Comparison of ENCODE assay signal across 8 mouse cellular contexts in the genomic region with DNA sequence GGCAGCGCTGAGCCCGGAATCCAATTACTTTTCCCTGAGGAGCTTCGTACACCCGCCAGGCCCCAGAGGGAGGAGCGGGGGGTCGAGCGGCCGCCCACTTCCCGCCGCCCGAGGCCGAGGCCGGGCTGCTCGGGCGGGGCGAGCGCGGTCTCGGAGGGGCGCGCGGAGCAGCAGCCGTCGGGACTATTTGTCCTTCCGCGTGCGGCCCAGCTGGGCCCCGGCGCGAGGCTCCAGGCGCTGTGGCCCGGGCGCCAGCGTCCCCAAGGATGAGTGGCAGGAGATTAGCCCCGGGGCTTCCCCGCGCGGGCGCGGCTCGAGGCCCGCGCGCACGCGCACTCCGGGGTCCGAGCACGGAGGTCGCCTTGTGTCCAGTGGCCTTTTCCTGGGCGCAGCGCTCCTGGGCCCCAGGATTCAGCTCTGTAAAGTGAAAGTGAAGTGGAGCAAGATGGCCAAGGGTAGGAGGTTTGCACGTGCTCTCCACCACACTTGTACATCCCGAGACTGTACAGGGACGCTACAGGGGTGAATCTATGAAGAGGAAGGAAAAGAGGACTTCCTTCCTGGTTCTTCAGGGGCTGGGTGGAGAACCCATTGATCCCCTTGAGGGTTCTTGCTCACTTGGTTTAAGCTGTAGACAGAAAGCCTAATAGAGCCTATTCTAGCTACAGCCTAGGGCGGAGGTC. TPM values are rescaled to one million over a fixed set of nuclear protein-coding genes. Genes with fewer than 3 reads are reported as not detected.
DNase-seq lines count a peak whose midpoint lies in the region; ATAC-seq and TF ChIP-seq lines count a peak whose summit lies in the region.

No protein-coding gene starts in this region.

- intact Hi-C loops in left cerebral cortex, postnatal 25 days (cut with DNase I) = loop anchor here (1.0 to 5.0 kb wide), 2 partner anchors 22 to 144 kb away; a partner anchor contains a TSS

- no peaks in the 10 kb centered on the region for H3K4me1 ChIP-seq in cortical plate, adult 2 months (ENCODE audit: control insufficient read depth, insufficient read depth, low read length)

- no peak; the same call in 1 of the 2 replicates for TF ChIP-seq POLR2A in cortical plate, adult 2 months (IDR thresholded peaks at IDR 0.05; ENCODE audit: extremely low read depth, insufficient read depth, low read length)

- peak; percentile 94 to 97 for DNase-seq in adrenal gland, adult (ENCODE audit: inconsistent age in 2 of 2, low spot score in 1 of 2)
- peak; percentile 89 for DNase-seq in gastrocnemius, postnatal 10 days
- DNase-seq in left cerebral cortex, postnatal 25 days (ENCODE audit: low spot score in 2 of 2) = peak; percentile 79 to 89
- peak; percentile 92 for DNase-seq in mesoderm, embryonic 11.5 days (ENCODE audit: low read depth, low spot score)
- DNase-seq in right cerebral cortex, postnatal 25 days = peak; percentile 85
- peak; percentile 89 to 92 for DNase-seq in urinary bladder, postnatal 4 days (ENCODE audit: low spot score in 2 of 2)

- peak overlapping the region; percentile 30 for H3K4me3 ChIP-seq in cortical plate, adult 2 months (ENCODE audit: insufficient read depth, low read length)

- peak; percentile 76 for ATAC-seq in inflammation-experienced regulatory T-cells, adult 6 months

- peak overlapping the region; percentile 82 for H3K27ac ChIP-seq in cortical plate, adult 2 months (ENCODE audit: insufficient read depth, low read length)

- no peak for TF ChIP-seq CTCF in cortical plate, adult 2 months (IDR thresholded peaks at IDR 0.05; ENCODE audit: extremely low read depth, insufficient read depth, low read length)

RNA-seq across cellular contexts. Expression of a gene that starts 21.6 kb away (rescaled TPM):
- polyA plus RNA-seq in cortical plate, adult 2 months (2012; rRNA removed) = 41.1 and 42.5 TPM in 2 replicates
- 10 to 100 TPM; 67.1 to 76.9 TPM for total RNA-seq in gastrocnemius, postnatal 10 days (2021)
- 10 to 100 TPM; 19.9 to 44.4 (median 40.1) TPM for polyA plus RNA-seq in inflammation-experienced regulatory T-cells, adult 6 months (2017; shearing (Covaris generic))
- 10 to 100 TPM; 43.9 to 50.3 TPM for total RNA-seq in left cerebral cortex, postnatal 25 days (2021)

Comparison
In these comparisons a context has a peak if more than half of its experiments do, and no peak if none do; other contexts are left out.
1. Peak in every context shown above with its lines: DNase-seq, ATAC-seq, H3K4me3 ChIP-seq and H3K27ac ChIP-seq.